Mouse (Mus musculus) ES-CJ7 (cell line): Measurements from ENCODE around the gene Mettl21c.
"Not testable (repeated sequence)": the region's sequence is repeated elsewhere in the genome, so short reads cannot be mapped to it uniquely, and the experiment has no call there.

Experiments
- DNase-seq: peaks from one replicate; pipeline ENCODE4 v3.0.0; 2011; ENCODE audit warnings: low read depth, low spot score

The Mettl21c gene

DNA sequence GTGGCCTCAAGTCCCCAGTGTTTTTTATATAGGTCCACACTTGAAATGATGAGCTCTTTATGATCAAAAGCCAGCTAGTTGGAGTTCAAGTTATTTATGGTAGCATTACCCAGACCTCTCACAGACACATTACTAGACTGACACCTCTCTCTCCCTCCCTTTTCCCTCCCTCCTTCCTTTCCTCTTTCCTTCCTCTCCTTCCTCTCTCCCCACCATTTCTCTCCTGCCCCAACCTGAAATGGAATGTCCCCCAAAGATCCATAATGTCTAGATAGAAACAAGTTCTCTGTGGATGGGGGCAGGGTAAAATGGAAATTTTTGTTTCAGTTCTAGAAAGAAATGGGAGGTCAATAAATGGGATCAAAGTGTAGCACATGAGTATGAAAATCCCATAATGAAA is at the start of gene Mettl21c:
TSS of gene Mettl21c (minus strand) at position 101 of the 400 bp plus-strand sequence.
- no peak for DNase-seq

DNA sequence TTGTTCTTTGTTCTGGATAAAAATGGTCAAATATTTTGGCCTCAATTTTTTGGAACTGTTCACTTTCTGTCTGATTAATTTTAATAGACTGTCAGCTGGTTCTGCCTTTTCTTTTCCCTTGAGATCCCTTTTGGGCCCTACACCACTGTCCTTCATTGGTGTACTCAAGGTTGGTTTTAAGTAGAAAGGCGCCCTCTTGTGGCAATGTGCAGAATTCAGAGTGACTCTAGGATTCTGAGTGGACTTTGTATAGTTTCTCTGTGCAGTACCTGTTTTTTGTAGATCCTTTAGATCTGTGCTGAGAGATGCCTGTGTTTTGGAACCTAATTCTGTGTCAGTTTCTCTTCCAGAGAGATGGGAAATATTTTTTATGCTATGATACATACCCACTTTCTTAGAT is 44.8 kb upstream of the Mettl21c start:
- DNase-seq = peak; percentile 78

DNA sequence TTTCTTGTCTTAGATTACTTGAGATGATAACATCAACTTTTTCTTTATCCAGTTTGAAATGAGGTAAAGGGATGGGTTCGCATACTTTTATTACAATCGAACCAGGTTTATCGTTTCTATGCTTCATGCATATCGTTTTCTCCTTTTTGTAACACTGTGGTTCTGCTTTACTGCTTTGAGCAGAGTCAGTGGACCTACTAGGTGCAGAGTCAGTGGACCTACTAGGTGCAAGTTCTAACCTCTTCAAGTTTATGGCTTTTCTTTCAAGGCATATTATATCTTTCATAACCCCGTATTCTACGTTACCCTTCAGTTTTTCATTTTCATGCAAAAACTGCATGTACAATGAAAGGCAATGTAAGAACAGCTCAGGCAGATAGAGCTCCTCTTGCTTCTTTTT is 43.6 kb upstream of the Mettl21c start:
- no peak for DNase-seq

DNA sequence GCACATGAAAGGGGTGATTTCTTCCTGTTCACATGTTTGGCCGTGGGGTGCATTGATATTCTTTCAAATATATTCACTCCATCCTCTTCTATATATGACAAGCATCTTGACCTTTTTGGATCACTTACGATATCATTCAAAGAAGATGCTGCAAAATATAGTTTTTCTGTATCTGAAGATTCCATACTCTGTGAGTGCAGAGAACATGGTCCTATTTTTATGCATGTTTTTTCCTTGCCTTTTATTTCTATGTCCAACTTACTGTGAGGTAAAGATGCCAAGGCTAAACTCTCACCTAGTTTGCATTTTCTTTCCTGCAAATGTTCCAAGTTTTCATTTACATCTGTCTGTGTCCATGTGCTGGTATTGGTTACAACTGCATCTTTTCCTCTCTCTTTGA is 42.0 kb upstream of the Mettl21c start, which contains the start of gene Gm8251:
TSS of gene Gm8251 (minus strand) at position 101 of the 400 bp plus-strand sequence.
- no peak for DNase-seq

DNA sequence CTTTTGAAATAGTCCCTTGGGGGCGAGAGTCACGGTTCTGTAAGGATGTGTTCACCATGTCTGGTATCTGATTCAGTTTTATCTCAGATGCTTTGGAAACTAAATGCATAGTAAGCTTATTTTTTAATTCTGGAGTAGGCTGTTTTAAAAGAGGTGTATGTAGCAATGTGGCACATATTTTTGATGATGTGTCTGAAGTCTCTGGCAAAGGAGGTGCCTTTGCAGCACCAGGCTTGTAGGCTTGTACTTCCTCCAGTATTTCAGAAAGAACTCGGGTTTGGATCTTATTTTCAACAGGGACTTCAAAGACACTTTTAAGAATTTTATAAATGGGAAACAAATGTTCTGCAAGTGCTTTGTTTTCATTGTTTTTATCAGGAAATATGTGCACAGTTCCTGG is 38.0 kb upstream of the Mettl21c start:
- no peak for DNase-seq

DNA sequence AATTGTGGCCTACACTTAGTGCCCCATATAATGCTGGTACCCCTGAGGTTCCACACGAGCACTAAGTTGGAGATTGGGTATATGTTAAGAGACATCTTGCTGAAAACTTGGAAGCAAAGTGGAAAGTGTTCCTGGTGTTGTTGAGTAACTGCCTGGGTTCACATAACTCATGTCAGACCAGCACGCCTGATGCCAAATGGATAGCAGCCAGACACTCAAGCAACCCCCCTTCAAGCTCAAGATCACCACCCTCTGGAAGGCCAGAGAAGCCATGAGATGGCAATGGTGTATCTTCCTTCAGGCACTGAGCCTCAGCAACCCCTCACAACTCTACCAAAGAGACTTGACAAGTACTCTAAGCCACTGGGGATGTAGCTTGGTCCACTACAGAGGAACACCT is 26.7 kb upstream of the Mettl21c start:
- no peak for DNase-seq

DNA sequence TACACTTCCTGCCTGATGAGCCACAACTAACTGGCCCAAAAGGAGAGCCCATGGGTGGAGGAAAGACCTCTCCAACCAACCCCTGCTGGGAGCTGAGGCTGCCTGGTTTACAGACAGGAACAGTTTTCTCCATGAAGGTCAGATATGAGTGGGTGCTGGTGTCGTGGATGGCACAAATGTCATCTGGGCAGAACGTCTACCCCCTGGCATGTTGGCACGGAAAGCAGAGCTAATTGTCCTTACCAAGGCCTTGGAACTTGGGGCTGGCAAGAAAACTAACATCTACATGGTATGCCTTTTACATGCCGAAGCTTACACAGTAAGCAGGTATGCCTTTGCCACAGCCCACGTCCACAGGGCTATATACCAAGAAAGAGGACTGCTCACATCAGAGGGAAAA is 25.9 kb upstream of the Mettl21c start:
- DNase-seq = not testable (repeated sequence)

DNA sequence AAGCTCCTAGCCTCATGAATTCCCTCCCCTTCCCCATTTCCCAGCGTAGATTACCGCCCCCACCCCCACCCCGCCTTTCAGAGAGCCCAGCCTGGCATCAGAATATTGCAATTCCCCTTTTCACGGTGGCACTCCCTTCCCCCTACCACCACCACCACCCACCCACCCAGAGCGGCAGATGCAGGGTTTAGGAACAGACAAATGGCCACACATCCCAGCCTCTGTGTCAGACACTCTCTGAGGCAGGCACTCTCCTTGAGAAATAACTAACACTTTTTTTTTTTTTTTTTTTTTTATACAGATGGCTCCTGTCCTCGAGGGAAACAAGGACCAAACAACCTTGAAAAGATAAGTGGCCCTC is 22.7 kb upstream of the Mettl21c start:
- no peak for DNase-seq

DNA sequence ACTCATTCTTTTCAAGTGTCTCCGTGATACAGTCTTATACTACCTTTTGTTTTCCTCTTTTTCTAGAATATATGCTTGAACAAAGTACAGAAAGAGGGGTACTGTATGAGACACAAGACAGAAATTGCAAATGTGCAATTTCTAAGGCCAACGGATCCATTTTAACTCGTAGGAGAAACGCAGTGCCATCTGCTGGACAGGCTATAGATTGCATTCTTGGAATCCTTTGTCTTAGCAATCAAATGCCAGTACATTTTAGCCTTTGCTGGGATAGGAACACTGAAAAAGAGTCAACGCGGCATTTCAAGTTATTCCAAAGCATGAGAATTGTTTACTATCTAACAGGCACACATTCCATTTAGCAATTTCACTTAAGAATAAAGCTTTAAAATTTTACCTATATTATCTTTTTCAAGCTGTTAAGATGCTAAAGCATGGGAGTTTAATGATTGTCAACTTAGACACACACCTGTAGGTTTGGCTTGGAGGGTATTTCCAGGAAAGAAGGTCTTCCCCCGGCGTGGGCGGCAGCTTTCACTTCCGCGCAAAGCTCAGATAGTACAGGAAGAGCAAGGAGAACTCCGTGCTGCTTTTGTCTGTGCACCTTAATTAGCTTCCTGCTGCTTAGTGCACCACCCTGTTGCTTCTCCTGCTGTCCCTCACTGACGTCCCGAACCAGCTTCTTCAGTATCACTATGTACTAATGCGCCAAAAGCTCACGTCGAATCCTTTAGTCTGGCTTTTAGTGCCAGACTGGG is 22.1 kb upstream of the Mettl21c start:
- peak; percentile 78 for DNase-seq

DNA sequence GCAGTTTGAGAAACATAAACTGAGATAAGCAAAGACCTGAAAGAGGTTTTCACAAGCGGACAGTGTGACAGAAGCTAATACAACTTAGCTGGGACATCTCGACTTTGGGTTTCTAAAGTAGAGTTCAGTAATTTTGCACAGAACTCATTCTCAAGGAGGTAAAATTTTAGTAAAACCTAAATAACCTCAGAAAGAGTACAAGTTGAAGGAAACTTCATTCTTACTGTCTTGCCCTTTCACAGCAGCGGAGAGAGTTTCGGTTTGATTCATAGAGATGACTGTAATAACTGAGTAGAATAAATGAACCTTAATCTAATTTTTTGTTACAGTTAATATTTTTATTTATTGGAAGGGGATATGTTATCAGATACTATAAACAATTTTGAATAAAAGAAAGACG is 13.1 kb upstream of the Mettl21c start:
- no peak for DNase-seq

DNA sequence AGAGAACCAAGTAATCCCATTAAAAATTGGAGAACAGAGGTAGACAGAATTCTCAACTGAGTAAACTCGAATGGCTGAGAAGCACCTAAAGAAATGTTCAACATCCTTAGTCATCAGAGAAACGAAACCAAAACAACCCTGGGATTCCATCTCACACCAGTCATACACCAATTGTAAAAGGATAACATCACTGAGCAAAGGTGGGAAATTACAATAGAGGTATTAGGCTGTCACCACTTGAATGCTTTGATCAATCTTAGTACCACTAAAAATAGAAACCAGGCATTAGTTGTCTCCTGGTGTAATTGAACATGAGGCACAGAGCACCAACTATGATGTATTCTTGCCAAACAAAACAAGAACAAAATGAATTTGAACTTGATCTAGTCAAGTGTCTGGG is 12.4 kb upstream of the Mettl21c start:
- DNase-seq = no peak

DNA sequence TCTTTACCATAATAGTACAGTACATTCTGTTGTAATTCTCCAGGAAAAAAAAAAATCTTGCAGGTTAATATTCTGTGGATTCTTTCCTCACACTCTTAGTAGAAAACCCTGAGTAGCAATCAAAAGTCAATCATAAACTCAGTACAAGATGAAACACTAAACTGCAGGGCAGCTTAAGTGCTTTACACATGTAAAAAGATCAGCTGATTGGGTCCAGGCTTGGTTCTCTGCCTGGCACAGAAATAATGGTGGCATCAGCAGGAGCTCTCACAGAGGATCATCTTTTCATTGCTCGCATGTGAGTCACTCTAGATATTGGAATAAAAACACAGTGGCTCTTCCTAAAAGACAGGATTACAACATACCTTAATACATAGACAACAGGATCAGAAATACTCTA is 7.8 kb upstream of the Mettl21c start:
- no peak for DNase-seq

DNA sequence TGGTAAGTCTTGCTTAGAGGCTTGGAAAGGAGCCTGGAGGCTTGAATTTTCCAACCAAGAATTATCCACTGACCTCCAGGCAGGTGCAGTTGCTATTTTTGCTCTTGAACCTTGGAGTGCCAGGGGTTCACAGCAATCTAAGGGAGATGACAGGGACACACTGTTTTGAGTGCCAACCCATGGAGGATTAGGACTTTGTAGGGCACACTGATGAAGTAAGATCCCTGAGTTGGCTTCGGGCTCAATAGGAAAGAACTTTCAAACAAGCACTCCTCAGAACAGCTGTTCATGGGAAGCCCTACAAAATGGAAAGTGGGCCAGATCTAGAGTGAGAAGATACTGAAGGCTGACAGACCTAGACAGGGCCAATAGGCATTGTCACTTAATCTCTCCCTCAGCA is 2.8 kb upstream of the Mettl21c start:
- DNase-seq = no peak

DNA sequence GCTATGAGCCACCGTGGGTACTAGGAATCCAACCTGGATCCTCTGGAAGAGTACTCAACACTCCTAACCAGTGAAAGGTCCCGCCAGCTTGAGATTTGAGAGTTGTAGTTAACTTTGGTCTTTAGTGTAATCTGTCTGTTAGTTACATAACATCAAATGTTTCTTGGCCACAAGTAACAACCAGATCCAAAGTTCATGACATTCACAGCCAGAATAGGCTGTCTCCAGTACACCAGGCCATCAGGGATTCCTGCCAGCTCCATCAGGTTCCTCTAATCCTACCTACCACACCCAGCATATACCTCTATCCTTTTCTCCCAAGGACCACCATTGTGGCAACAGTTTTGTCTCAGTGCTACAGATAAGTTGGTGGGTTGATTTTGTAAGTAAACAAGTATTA is 4.3 kb downstream of the Mettl21c start:
- DNase-seq = no peak

DNA sequence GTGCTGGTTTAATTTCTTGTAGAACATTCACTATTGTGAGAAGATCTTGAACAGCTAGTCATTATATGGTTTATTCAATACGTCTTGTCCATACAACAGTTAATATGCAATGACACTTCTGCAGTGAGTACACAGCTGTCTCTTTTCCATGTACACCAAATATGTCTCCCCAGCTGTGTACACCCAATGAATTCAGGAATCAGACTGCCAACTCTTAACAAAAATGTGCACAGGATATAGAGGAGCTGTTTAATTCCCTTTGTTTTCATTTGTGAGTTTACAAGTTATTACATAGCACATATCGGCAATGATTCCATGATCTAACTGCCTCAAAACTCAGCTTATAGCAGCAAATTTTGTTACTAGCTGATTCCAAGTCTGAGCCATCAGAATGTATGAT is 15.3 kb downstream of the Mettl21c start:
- DNase-seq = no peak

DNA sequence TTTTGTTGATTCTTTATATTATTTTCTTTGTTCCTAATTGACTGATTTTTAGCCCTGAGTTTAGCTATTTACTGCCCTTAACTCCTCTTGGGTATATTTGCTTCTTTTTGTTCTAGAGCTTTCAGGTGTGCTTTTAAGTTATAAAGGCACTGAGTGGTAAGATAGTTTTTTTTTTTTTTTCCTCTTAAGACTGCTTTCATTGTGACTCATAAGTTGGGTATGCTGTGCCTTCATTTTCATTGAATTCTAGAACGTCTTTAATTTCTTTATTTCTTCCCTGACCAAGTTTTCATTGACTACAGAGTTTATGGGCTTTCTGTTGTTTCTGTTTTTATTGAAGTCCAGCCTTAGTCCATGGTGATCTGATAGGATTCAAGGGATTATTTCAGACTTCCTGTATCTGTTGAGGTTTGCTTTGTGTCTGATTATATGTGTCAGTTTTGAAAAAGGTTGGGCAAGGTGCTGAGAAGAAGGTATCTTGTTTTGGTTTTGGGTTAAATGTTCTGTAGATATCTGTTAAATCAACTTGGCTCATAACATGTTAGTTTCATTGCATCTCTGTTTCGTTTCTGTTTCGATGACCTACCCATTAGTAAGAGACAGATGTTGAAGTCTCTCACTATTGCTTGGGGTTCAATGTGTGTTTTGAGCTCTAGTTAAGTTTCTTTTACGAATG is 22.8 kb downstream of the Mettl21c start:
- no peak for DNase-seq

DNA sequence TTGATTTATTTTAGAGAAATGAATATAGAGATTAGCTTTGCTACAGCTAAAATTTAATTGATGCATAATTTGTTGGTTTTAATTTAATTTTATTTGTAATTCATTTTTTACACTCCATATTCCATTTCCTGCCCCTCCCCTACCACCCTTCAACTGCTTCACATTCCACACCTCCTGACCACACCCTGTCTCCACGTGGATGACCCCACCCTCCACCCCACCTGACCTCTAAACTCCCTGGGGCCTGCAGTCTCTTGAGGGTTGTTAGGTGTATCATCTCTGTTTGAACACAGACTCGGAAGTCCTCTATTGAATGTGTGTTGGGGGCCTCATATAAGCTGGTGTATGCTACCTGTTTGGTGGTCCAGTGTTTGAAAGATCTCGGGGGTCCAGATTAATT is 48.7 kb downstream of the Mettl21c start:
- peak; percentile 80 for DNase-seq

DNA sequence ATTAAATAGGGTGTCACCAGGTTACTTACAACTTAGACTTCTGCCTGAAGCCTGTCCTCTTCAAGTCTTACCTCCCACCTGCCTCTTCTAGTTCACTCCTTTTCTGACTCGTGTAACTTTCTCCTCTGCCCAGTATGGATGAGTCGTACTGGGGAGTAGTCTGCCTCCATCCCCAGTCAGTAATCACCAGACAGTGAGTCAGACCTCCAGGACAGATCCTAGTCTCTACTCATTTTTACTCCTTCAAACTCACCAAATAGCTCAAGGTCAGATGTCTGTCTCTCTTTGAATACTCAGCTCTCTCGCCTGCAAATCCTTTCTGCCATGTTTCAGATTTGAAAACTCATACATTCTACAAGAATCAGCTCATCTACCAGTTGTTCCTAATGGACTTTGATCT is 50.5 kb downstream of the Mettl21c start:
- no peak for DNase-seq

DNA sequence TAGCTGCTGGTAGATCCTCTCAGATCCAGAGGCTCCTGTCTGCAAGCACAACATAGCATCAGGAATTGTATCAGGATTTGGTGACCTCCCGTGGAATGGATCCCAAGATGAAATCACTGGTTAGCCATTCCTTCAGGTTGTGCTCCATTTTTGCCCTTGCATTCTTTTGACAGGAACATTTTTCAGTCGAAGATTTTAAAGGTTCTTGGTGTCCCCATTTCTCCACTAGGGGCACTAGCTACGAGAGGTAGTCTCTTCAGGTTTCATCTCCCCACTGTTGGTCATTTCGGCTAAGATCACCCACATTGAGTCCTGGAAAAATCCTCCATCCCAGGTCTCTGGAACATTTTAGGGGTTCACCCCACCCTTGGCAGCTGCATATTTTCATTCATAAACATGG is 53.1 kb downstream of the Mettl21c start:
- DNase-seq = peak; percentile 49

DNA sequence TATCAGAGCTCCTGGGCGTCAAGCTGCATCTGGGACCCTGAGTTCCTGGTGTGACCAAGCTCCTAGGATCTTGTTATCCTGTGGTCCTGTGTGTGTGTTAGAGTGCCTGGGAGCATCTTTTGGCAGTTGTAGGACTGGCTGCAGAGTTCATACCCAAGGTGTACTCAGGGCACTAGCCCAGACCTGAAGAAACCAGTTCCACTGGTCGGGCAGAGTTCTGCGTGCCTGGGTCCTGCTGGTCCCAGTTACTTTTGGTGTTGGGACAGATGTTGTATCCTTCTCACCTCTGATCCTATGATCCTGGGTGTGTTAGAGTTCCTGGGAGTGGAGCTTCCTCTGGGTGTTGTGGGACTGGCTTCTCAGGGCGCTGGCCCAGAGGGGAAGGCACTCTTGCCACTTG is 55.5 kb downstream of the Mettl21c start:
- DNase-seq = no peak
